Mouse (Mus musculus) adrenal gland, postnatal 25 days (tissue): ENCODE data around the gene B3gnt2. TPM values are rescaled to one million over a fixed set of nuclear protein-coding genes. Genes with fewer than 3 reads are reported as not detected.

Experiments
- DNase-seq: peaks from one replicate; pipeline ENCODE4 v3.0.0; 2021; ENCODE audit warnings: mixed read lengths
- total RNA-seq: library from RNA; stranded (reverse); gene quantifications from 2 replicates; pipeline ENCODE4 v1.2.3, GENCODE M21; 2021

Gene B3gnt2
- total RNA-seq, 1 experiment from 2014 or later = 70.3 TPM

DNA sequence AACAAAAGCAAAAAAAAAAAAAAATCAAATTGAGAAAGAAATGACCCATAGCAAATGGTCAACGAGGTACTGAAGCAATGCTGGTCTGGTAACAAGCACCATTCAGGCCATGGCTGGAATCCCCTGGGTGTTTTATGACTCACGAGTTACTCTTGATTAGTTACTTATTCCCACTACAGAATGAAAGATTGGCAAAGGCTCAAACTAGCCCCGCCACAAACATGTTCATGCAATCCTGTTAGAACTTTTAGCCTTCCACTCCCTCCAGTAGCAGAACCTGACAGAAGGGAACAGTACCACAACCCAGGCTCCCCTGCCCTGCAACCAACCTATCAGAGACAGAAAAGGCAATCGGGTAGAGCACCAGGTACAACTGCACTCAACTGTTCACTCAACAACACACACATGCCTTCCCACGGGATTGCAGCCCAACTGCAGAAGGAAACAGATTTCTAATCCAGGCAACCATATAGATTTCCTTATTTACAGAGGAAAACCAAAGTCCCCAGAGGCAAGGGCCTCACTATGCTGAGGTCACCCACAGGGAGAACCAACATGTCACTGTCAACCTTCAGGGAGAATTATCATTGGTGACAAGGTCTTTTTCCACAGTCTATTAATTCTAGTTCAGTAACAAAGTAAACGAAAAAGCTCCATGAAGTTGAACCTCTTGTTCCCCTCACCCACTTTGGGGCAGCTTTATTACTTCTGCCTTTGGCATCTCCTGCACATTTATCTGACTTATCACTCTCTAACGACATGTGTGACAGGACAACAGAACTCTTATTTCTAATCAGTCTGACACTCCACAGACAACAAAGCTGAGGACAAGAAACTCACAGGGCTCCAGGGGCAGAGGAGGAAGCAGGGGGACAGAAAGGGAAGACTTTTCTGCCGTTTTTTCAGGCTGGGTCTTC lies 12.8 kb downstream of the B3gnt2 start:
- DNase-seq = no peak

DNA sequence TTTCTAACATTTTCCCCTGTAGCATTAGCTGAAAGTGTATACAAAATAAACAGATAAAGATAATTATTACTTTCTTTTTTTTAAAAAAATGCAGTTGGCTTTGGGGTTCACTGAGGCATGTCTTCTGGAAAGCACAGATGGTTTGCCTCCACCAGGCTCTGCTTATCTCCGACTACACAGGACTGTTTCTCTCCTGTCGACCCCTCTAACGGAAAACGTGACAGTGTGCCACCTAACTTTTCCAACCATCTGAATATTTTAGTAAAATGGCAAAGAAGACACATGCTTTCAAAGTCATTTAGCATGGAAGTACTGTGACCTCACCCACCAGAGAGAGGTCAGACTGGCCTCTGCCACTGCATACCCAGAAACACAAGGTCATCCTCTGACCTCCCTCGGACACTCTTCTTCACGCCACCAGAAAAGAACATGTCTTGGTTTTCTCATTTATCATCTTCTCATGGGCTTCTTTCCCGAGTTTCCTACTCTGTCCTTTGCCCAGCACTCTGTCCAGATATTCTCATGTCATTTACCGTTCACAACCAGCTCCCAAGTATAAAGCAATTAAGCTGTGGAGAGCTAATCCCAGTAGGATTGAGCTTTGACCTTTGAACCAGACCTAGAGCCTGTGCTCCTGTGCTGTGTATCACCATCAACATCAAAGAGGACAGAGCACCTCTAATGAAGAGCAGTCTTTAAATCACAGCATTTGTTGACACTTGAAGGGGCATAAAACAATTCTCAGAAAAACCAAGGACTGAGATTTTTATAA lies 13.6 kb downstream of the B3gnt2 start:
- no peak for DNase-seq

DNA sequence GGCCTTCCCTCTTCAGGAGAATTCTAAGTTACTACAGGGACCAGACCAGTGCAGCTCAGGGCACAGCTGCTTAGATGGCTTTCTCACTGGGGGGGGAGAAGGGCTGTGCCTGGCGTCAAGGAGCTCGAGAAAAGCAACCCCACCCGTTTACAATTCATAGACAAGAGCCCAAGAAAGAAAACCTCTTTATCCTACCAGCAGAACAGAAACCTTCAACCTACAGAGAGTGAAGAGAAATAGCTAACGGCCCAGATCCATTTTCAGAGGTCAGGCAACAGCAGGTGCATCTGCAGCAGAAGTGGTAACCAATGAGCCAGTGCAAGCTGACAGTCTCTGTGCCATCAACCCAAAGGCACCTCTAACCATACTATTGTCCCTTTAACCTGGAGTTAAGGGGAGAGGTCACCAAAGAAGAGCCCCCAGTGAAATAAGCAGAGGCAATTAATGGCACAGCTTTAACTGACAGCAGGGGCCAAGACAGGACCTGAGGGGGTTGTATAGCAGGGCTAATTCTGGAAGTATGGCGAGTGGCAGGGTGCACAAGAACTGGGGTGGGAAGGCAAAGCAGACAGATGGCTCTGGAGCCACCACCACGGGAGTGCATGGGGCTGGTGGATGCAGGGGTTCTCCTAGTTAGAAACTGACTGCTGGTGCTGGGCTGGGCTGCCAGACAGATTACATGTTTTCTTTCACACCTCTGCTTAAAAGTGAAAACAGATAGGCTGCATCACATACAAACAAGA lies 14.5 kb downstream of the B3gnt2 start:
- no peak for DNase-seq

DNA sequence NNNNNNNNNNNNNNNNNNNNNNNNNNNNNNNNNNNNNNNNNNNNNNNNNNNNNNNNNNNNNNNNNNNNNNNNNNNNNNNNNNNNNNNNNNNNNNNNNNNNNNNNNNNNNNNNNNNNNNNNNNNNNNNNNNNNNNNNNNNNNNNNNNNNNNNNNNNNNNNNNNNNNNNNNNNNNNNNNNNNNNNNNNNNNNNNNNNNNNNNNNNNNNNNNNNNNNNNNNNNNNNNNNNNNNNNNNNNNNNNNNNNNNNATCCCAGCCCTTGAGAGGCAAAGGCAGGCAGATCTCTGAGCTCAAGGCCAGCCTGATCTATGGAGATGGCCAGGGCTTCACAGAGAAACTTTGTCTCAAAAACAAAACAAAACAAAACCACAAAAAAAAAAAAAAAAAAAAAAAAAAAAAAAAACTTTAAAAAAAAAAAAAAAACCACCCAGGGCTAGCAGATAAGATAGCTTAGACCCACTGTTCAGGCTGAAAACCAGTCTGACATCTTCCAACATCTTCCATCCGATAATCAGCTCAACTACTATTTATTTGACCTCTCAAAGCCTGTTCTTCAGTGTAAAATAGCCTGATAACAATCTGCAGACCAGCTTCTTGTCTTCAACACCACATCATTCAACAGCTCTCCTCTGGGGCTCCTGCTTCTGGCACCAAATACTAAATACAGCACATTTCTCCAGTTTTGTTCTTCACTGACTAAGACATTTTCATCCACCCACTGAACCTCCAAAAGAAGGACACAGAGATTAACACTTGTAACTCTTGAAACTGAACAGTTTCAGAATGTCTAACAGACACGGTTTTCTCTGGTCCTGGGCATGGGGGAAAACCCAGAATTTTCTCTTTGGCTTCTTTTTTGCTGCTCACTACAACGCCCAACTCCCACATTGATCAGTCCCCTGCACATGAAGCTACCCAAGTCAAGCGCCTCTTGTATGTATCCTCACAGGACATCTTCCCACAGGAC lies 15.7 kb downstream of the B3gnt2 start:
- DNase-seq = no peak

DNA sequence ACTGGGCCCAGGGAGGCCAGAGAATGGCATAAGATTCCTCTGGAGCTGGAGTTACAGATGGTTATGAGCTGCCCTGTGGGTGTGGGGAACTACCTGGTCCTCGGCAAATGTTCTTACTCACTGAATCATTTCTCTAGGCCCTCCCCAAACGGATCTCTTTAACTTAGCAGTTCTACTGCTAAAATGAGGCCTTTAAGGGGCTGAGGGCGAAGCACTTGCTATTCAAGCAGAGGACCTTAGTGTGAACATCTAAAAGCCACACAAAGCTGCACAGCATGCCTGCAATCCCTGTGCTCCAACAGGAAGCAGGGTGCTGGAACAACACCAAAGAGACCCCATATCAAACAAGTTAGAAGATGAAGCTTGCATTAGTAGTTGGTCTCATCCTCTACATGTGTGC lies 21.3 kb downstream of the B3gnt2 start:
- no peak for DNase-seq

DNA sequence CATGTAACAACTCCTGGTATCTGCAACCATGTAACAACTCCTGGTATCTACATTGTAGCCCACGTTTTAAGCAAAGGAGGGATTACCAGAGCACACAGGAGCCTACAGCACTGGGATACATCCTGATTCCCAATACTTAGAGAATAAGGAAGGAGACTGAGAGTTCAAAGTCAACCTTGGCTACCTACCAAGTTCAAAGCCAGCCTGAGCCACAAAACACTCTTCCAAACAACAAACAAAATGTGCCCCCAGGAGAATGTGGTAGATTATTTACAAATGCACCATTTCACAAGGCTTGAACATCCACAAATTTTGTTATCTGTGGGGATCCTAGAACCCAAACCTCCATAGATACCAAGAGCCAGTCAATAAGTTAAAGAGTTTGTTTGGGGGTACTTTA lies 22.4 kb downstream of the B3gnt2 start:
- DNase-seq = no peak

DNA sequence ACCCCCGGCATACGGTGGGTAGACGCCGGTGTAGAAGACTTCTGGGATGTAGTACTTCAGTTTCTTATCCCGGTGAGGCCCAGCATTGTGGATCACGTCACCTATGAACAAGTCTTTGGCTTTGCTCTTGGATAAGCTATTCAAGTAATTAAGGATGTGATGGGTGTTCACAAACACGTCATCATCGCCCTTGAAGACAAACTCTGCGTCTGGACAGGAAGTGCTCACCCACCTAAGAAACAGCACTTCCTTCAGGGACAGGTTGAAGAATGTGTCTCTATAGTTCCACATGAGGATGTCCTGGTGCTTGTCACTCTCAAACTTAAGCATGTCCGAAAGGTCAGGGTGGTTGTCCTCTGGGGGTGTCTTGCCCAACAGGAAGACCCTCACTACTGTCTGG lies 24.5 kb downstream of the B3gnt2 start:
- no peak for DNase-seq

DNA sequence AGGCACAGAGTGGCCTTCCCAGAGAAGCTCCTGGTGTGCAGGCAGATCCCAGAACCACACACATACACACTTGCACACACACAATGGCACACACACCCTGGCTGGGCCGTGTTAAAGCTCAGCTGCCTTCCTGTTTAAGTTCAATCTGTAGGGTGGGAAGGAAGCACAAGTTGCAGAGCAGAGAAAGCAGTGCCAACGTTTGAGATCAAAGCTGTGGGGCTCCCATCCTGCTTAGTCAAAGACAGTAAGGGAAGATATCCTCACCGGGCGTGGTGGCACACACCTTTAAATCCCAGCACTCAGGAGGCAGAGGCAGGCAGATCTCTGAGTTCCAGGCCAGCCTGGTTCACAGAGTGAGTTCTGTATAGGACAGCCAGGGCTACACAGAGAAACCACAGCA lies 28.2 kb downstream of the B3gnt2 start:
- DNase-seq = no peak

DNA sequence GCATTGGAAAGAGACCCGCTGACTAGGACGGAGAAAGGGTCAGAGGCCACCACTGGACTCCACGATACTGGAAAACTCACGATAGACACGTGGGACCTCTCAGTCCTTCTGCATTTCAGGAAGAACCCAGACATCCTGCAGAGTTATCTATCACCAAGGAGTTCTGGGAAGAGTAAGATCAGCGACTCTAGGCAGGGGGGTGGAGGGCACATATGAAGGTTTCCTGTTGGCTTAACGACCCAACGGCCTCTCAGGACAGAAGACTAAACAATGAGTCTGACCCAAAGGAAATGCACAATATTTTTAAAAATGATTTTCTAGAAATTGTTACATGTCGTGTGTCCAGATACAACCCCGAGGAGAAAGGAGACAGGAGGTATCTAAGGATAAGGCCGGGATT lies 28.8 kb downstream of the B3gnt2 start:
- no peak for DNase-seq

DNA sequence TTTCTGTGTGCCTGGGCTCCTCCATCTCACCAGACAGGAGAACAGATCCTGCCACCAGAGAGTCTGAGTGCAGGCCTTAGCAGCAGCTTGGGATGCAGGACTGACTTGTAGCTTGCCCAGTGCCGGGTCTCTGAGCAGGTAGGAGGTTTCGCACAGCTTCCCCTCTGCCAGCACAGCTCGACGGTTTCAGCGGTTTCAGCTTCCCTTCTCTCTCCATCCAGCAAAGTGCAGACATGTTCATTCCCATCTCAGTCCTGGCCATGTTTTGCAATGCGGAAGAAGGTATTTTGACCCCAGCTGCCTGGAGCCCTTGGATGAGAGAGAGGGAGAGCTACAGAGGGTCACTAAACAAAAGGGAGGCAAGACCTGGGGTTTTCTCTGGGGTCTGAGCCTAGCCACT lies 30.1 kb downstream of the B3gnt2 start:
- no peak for DNase-seq

DNA sequence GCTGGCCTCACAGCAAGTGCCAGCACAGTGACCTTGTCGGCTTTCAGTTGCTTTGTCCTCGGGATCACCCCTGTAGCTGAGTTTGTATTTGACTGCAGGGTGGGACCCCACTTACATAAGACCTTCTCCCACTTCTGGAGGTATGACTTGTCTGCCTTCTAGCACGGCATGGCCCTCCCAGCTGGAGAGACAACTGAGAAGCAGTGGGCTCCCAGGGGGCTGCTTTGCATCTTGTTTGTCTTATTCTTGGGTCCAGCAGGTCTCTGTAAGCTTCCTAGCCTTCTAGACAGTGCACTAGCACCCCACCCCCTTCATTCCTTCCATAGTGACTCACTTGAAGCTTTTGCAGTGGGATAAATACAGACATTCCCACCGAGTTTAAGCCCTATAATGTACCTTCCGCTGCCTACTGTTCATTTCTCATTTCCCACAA lies 30.6 kb downstream of the B3gnt2 start:
- DNase-seq = no peak

DNA sequence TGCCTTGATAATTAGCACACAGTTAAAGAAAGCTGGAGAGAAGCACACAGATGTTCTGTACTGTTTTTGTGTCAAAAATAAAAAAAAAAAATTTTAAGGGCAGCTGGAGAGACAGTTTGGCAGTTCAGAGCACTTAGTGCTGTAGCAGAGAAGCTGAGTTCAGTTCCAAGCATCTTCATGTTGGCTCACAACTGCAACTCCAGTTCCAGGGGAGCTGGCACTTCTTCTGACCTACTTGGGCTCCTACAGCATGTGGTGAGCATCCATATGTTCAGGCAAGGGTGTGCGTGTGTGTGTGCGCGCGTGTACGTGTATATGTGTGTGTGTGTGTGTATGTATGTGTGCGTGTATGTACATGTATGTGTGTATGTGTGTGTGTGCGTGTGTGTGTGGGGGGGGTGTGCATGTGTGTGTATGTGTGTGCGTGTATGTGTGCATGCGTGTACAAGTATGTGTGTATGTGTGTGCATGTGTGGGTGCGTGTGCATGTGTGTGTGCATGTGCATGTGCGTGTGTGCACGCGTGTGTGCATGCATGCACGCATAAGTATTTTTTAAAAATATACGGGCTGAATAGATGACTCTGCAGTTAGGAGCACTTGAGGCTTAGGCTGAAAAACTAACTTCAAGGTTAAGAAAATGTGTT lies 31.7 kb downstream of the B3gnt2 start:
- no peak for DNase-seq

DNA sequence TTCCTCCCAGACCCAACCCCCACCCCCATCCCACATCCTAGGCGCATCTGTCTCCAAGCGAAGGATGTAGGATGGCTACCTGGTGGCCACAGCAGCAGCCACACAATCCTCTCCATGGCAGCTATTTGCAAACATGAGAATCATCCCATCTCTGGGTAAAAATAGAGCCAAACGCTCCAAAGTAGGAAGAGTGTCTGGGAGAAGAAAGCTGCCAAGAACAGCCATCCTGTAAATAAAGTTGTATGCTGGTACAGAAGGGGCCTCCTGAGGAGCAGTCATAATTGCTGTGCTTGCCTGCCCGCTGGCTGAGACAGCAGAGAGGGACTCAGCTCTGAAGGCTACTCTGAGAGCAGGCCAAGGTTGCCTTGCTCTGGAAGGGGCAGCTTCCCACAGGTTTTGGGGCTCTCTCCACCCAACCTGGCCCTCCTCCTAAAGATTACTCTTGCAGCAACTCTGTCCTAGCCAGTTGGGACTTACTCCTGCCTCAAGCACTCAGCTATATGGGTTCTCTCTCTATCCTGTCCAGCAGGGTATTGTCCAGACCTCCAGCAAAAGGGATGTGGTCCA lies 33.2 kb downstream of the B3gnt2 start:
- DNase-seq = peak; percentile 37

DNA sequence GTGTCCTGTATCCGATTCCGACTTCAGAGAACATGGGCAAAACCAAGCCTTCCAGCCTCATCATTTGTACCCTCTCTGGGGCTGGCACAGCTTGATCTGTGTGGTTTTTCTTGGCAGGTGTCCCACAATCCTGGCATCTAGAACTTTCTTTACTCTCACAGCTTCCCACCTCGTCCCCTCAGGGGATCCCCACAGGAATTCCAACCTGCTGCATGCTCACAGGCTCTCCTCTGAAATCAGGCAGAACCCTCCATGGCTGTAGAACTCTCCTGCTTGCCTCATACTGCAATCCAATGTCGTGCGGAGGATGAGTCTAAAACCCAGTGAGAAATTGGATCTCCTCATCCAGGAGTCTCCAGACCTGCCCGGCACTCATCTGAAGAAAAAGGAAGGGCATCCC lies 34.1 kb downstream of the B3gnt2 start:
- no peak for DNase-seq

DNA sequence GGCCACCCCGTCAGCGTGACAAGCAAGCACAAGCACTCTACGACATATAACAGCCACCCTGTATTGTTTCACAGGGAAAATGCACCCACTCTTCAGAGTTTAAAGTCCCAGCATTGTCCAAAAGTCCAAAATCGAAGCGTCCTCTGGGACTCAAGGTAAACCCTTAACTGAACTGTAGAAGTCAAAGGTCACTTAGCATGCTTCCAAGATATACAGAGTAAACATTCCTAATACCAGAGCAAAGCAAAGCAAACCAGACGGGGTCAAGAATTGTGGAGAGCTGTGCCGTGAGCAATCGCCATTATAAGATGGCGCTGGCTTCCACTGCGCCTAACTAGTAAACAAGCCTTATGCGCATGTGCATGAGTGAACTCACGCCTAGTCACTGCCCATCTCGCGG lies 34.7 kb downstream of the B3gnt2 start:
- no peak for DNase-seq

DNA sequence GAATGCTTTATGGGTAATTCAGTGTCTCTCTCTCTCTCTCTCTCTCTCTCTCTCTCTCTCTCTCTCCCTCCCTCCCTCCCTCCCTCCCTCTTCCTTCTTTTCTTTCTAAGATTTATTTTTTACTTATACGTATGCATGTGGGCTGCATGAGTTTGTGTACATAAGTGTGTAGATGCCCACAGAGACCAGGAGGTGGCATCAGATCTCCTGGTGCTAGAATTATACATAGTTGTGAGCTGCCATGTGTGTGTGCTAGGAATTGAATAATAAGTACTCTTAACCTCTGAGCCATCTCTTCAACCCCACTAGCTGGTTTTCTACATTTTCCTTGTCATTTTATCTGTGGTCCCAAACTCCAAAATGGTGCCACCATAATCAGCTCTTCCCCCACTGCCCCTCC lies 35.2 kb downstream of the B3gnt2 start:
- DNase-seq = no peak

DNA sequence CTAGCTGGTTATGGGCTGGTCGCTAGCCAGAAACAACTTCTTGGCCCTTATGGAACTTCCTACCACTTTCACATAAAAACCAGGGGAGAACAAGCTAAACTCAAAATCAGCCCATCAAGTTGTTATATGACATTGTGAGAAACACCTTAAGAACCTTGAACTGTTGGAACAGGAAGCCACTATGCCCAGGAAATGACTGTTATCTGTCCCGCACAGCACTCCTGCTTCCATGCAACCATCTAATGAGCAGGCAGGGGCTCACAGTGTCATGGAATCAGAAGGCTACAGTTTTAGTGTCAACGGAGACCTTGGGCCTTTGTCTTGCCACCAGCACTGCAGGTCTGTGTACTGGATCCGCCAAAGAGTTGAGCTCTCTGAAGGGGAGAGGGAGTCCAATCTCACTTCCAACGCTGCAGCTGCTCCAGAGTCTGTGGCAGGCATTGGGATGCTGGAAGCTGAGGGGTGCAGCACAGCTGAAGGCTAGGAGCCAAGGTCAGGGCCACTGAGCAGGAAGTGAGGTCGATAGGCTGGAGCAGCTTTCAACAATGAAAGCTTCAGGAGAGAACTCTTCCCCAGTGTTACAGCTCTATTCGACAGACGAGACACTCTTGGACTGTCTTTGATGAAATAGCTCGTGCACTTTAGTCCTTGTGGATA lies 36.6 kb downstream of the B3gnt2 start:
- no peak for DNase-seq

DNA sequence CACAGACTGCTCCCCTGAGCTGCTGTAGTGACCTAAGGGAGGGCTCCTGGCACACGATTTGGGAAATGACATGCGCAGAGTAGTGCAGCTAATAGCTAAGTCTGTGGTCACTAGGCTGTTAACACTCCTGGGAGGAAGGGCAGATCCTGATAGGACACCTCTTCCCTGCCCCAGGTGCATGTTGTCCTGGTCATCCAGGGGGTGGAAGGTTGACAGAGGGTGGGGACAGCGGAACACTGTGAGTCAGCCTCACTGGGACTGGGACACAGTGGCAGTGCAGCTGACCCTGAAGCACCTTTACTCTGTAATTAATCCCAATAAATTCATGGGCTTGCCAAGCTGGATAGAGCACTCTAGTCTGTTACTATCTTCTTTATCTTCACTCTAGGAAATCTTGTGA lies 39.5 kb downstream of the B3gnt2 start:
- DNase-seq = no peak

DNA sequence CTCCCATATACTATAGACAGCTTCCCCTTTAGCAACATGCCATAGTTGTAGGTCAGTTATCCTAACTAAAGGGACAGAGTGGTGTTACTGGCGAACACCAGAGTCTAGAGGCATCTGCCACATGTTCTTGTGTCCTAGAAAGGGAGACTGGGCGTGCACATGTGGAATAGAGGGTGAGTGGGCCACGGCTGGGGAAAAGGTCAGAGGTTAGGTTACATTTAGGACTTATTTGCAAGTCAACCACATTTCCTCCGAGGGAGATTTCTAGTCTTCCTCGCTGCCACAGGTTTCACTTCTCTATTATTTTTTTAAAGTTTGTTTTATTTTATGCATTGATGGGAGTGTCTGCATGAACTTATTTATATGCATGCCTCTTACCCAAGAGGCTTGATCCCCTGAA lies 42.4 kb downstream of the B3gnt2 start:
- no peak for DNase-seq

DNA sequence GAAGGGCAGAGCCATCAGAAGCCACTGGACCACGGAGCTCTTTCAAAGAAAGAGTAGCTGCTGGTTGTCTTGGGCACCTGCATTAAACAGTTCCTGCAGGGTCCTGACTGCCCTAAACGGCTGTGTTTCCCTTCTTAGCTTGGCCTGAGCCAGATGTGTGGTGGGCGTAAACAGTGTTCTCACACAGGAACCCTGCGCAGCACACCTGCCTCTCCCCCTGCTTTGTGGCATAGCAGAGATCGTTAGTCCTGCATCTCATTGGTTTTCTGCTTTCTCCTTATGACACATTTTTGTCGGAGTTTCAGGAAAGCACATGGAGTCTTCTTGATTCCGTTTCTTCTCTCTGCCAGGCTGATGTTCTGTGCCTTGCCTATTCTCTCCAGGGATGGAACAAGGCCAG lies 44.9 kb downstream of the B3gnt2 start:
- DNase-seq = no peak
